Mouse (Mus musculus) lung, postnatal 10 days (tissue): Measurements from ENCODE around the gene Apba3.
"Not testable (repeated sequence)": the region's sequence is repeated elsewhere in the genome, so short reads cannot be mapped to it uniquely, and the experiment has no call there.

Experiments
- DNase-seq: peaks from one replicate; pipeline ENCODE4 v3.0.0; 2021

Apba3 gene

DNA sequence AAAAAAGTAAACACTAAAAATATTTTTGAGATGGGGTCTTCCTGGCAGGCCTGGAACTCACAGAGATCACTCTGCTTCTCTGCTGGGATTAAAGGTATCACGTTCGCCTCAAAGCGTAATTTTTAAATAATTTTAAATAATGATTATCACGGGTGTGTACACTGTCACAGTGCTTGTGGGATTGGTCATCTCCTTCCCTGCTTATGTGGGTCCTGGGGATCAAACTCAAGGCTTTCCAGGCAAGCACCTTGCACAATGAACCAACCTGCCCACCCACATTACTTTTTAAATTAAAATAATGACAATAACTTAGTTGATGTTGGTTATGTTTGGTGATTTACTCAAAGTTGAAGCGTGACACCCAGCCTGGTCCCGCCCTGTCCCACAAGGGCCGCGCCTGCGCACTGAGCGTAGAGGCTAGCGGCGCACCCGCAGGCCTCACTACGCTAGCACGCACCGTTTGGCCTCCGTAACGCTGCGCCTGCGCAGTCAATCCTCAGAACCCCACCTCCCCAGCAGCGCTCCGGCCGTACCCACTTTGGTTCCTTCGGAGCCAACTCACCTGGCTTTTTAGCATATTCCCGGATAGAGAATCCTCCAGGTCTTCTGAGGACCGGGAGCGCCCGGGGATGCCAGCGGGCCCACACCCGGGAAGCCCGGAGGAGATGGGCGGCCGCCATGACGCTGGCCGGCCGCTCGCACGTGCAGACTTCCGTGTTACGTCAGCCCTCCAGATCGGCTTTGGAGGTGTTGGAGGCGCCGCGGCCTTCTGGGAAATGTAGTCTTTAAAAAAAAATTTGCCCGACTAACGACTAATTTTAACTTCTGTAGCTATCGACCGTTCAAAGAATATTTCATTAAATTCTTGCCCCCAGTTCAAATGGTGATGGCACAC is at the start of gene Apba3, which contains the start of gene Mrpl54:
Gene Apba3, plus strand, starts transcription at position 750 of the 895 bp plus-strand sequence.
Gene Mrpl54, minus strand, starts transcription at position 724 of the 895 bp plus-strand sequence.
- DNase-seq: peak; percentile 97

DNA sequence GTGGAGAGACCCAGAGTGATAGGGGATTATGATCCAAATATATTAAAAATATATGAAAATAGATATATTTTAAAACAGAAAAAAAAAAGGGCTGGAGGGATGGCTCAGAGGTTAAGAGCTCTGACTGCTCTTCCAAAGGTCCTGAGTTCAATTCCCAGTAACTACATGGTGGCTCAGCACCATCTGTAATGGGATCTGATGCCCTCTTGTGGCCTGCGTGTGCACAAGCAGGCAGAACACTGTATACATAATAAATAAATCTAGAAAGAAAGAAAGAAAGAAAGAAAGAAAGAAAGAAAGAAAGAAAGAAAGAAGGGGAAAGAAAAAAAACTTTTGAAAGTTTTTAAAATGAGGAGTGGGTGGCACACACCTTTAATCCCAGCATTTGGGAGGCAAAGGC is 49.5 kb upstream of the Apba3 start:
- DNase-seq: peak; percentile 51

DNA sequence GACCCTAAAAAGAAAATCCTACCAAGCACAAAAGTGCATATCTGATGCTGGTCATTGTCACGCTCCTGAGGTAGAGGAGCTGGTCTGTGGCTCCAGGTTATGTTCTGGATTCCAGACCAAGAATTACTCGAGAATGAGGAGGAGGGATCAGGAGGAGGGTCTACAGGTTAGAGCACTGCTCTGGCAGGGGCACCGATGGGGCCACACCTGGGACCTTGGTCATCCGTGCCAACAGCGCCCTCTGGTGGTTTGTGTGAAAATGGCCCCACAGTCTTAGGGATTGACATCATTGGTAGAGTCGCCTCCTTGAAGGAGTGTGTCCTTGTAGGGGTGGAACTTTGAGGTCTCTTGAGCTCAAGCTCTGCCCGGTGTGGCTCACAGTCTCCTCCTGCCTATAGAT is 48.8 kb upstream of the Apba3 start:
- peak; percentile 81 for DNase-seq

DNA sequence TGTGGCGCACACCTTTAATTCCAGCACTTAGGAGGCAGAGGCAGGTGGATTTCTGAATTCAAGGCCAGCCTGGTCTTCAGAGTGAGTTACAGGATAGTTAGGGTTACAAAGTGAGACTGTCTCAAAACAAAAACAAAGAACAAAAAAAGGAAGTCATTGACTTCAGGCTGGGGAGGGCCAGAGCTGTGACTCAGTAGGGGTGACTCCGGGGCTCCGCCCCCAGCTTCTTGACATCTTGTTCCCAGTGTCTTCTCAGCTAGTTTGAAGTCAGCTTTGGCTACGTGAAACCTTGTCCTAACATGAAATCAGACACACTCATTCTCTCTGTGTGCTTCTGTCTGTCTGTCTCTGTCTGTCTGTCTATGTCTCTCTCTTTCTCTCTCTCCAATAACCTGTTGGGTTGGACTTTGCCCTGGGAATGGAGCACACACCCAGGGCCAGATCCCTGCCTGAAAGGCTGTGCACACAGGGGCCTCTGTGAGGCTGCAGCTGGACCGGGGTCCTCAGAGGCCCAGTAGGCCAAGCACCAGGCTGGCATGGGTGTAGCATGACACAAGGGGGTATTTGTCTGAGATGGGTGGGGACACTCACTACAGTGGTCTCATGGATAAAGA is 45.3 kb upstream of the Apba3 start:
- no peak for DNase-seq

DNA sequence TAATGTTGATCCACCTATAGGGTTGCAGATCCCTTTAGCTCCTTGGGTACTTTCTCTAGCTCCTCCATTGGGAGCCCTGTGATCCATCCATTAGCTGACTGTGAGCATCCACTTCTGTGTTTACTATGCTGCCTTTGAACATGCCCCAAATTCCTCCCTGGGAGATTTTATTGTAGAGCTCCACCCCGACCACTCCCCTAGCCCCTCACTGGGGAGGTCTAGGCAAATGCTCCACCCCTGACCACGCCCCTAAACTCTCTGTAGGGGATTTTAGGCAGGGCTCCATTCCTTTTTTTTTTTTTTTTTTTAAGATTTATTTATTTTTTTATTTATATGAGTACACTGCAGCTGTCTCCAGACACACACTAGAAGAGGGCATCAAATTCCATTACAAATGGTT is 43.0 kb upstream of the Apba3 start:
- DNase-seq: not testable (repeated sequence)

DNA sequence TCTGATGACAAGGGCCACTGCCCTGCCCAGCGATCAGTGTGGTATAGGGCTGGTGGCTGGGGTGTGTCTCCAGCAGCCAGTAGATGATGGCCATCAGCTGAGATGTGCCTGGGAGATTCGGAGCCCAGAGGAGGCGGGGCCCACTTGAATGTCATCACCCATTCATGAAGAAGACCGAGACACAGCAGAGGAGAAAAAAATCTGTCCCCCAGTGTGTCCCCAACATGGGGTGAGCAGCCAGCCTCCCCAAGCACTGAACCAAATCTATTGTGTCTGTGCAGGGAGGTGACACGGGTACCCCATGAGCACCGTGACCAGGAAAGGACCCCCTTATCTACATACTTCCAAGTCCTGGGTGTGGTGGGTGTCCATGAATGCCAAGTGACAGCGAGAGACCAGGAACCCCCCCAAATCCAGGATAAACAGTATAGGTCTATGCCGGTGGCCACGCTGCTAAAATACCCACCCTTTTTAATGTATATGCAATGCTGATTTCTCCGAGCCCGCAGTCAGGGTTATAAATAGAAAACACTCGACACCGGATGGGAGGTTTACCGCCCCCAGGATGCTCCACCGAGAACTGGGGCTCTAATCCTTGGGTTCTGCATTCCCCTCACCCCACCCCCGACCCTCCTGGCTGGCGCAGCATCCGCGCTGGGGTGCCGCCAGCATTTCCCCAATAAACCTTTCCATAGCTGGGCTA is 36.9 kb upstream of the Apba3 start:
- no peak for DNase-seq

DNA sequence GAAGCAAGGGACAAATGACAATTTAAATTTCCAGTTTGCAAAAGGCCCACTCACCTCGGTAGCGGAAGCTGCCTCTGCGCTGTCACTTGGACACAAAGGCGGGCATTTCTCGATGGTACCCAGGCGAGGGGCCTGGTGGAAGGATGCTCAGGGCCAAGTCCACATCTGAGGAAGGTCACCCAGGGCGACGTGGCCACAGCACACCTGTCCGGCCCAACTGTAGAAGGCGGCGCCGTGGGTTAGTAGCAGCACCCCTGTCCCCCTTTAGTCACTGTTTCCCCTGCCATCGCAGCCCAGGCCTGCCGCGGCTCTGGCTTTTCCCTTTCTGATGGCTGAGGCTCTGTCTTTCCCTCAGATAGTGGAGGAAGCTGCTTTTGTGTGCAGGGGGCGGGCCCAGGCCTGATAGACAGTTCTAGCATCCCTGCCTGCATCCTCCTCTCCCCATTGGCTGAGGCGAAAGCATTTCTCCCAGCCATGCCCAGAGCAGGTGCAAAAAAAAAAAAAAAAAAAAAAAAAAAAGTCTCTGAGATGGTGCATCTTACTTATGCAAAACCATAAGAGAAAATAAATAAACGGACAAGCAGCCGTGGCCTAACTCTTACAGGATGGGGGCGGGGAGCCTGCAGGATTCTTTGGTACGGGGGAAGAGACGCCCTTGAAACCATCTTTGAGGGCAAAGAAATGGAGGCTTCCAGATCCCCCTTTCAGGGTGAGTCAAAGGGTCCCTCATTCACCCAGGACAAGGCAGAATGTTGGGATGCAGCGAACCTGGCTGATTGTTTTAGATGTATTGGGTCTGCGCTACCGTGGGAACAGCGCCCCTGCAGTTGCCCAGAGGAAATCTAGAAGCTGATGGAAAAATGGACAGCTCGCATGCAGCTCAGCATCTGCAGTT is 36.1 kb upstream of the Apba3 start, which contains the start of gene Atcay:
Gene Atcay, minus strand, starts transcription at position 396 of the 895 bp plus-strand sequence.
- peak; percentile 36 for DNase-seq

DNA sequence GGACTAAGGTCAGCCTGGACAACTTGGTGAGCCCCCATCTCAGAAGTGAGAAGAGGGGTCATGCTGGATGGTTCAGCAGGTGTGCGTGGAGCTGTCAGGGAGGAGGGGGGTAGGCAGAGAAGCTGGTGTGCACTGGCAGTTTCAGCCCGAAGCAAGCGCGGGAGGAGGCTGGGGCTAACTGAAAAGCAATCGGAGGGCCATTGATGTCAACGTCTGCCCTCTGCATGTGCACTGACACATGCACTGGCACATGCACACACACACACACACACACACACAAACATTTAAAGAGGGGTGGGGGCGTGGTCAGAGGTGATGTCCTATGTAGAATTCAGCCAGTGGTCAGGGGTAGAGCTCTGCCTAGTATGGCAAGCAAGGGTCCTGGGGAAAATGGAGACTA is 35.3 kb upstream of the Apba3 start:
- DNase-seq: no peak

DNA sequence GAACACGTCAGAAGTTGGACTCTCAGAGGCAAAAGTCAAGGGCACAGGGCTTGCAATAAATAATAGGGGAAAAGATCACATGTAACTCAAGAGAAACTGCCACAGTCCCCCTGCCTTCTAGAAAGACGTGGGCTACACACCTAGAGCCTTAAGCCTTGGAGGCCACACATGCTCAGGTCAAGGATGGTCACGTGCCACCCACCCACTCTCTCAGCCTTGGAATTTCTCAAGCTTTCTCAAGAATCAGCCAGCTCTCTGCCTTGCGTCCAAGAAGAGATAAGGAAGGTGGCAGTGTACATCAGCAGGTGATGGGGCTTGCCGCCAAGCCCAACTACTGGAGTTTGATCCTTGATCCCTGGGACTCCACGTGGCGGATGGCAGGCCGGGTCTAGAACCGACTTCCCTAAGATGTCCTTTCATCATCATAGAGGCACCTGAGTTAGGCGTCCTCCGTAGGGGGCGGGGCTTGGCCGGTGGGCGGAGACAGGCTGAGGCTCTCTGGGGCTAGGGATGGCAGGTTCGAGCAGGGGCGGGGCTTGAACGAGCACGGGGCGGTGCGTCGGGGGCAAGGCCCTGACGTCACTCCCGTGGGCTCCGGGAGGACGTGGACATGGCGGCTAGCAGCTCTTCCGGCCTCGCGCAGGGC is 34.1 kb upstream of the Apba3 start, which contains the start of gene Zfr2:
Gene Zfr2, plus strand, starts transcription at position 576 of the 646 bp plus-strand sequence.
- DNase-seq: peak; percentile 95

DNA sequence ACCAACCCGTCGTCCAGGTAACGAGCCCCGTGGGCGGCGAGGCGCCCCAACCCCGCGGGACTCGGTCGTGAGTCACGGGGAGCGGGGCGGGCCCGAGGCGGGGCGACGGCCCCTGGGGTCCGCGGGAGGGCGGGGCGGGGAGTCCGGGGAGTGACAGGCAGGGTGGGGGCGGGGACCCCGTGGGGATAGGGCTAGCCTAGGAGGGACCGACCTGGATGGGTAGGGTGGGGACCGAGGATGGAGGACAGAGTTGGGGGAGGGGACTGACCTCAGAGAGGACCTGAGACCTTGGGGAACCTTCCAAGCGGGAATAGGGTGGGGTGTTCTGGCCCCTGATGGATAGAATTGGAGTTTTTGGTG is 33.6 kb upstream of the Apba3 start:
- no peak for DNase-seq

DNA sequence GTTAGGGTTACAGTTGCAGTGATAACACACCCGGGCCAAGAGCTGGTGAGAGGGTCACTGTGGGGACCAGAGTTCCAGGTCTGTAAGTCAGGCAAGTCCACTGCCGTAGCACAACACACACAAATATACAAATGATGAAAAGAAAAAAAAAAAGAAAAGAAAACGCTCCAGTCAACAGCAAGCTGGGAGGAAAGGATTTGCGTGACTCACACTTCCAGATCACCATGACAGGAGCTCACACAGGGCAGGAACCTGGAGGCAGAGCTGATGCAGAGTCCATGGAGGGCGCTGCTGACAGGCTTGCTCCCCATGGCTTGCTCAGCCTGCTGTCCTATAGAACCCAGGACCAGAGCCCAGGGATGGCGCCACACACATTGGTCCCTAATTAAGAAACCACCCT is 32.6 kb upstream of the Apba3 start:
- no peak for DNase-seq

DNA sequence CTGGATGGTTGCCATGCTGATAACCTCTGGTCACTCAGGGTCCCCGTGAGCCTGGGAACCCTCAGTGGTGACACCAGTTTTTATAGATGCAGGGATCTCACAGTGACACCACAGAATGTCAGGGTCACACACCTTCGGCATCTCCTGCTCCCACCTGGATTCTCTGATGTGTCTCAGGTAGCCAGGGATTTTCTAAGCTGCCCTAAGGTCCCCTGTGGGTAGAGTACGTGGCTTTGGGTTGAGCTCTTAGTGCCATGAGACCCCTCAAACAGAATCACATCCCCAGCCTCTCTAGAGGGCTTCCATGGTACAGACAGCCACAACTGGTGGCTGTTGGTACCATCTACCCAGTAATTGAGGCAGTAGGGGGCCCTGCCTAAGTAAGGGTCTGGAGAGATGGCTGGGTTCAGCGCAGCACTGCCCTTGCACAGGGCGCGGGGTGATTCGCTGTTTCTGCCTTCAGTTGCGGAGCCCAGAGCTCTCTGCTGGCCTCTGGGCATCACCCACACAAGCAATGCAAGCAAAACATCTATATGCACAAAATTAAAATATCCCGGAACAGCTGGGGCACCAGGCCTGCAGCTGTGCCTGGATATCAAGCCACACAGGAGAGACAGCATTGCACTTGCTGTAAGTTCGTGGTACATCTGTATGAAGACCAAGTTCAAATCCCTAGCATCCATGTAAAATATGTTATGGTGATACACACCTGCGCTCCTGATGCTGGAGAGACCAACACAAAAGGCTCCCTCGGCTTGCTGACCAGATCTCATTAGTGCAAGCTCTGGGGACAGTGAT is 30.1 kb upstream of the Apba3 start:
- no peak for DNase-seq

DNA sequence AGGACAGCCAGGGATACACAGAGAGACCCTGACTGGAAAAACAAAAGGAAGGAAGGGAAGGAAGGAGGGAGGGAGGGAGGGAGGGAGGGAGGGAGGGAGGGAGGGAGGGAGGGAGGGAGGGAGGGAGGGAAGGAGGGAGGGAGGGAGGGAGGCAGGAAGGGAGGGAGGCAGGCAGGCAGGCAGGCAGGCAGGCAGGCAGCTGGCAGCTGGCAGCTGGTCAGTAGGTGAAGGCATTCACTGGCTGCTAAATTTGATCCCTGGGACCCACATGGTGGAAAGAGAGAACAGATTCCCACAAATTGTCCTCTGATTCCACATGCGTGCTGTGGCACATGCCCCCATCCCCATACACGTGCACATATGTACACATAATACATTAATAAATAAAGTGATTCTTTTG is 28.1 kb upstream of the Apba3 start:
- DNase-seq: no peak

DNA sequence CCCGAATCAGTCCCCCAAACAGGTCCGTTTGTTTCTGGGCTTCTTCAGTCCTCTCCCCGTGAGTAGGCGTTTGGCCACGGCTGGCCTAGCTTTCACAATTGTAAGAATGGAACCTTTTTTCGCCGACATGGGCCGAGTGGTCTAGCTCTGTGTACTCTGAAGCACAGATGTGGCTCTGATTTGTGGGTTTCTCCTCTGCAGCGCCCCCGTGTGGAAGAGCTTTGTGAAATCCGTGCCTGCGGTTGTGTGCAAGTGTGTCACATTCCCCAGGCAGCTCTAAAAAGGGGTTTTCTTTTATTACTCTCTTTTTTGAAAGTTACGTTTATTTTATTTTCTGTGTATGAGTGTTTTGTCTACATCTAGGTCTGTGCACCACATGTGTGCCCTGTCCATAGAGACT is 25.9 kb upstream of the Apba3 start:
- DNase-seq: peak; percentile 76

DNA sequence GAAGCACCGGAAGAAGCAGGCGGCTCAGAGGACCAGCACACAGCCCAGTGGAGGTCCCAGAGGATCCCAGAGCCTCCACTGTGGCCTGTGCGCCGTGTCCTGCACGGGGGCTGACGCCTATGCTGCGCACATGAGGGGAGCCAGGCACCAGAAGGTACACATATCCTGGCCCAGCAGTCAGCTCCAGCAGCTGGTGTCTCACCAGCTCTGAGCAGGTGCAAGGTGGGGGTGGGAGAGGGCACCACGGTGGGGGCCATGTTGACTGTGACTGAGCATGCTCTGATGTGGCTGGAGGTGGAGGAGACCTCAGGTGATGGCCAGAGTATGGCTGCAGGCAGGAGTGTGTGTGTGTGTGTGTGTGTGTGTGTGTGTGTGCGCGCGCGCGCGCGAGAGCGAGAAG is 24.7 kb upstream of the Apba3 start:
- no peak for DNase-seq

DNA sequence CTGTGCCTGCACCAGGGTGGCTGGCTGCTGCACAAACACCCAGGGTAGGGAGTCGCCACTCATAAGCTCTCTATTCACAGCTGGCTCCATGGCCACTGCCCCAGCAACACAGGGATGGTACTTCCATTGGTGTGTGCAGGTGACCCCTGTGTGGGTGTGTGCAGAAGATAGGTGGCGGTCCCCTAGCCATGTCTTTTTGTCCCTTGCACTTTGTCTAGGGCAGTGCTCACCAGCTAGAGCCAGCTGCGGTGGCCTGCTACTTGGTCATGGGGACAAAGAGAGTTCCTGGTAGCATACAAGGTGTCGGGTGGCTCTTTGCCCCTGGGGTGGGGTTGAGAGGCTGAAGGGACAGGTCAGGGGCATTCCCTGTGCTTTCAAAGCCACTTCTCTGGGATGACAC is 22.6 kb upstream of the Apba3 start:
- DNase-seq: no peak

DNA sequence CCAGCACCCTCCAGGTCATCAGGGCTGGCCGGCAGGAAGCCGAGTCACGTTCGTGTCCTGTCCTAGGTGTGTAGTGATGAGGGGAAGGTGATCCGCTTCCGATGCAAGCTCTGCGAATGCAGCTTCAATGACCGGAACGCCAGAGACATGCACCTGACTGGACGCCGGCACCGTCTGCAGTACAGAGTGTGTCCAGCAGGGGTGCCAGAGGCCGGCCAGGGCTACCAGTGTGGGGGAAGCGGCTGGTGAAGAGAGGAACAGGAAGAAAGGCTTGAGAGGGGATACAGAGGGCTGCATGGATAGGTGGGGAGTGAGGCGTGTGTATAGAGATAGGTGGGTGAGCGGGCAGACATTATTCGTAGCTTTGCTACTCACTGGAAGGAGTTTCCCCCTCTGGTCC is 22.2 kb upstream of the Apba3 start:
- peak; percentile 87 for DNase-seq

DNA sequence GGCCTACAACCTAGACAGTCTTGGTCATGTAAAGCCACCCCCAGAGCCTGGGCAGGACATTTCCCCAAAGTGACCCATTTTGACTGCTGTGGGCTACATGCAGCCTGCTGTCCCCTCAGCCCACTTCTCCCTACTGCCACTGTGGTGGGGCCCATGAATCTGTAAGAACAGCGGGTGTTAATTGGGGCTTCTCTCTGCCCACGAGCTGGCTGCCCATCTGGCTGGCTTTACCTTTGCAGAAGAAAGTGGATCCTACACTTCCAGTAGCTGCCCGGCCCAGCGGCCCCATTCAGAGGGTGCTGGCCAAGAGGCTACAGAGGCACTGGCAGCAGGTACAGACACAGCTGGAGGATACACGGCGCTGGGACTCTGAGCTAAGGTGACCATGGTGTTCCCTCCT is 21.6 kb upstream of the Apba3 start:
- DNase-seq: no peak

DNA sequence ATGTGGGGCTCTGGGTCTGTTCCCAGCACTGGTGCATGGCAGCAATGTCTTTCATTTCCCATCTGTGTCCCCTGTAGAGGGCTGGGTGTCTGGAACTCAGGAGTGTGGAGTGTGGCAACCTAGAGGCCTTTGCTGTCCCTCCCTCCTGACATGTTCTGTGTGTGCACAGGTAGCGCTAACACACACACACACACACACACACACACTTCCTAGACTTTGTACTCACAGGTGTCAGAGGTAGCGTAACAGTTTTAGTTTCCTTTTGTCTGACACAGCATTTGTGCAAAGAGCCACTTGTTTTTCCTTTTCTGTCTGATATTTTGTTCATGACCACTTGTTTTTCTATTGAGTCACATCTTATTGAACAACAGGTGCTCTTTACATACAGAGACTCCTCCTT is 19.0 kb upstream of the Apba3 start:
- no peak for DNase-seq

DNA sequence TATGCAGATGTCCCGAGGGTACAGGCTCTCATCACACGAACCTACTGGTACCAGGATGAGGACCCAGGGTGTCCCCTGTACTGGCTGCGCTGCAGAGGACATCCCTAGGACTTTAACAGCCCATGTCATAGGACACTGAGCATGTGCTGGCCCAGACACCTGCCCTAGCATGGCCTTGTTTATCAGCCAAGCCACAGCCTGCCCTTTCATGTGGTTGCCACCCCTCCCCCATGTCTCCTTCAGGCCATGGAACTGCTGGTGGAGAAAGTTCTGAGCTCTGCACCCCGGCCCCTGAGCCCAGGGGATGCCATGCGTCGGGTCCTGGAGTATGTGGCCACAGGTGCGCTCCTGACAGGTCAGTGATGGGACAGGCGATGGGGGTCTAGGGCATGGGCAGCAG is 17.3 kb upstream of the Apba3 start:
- no peak for DNase-seq
